Mouse (Mus musculus): ENCODE data around the gene Pdpr.

DNA sequence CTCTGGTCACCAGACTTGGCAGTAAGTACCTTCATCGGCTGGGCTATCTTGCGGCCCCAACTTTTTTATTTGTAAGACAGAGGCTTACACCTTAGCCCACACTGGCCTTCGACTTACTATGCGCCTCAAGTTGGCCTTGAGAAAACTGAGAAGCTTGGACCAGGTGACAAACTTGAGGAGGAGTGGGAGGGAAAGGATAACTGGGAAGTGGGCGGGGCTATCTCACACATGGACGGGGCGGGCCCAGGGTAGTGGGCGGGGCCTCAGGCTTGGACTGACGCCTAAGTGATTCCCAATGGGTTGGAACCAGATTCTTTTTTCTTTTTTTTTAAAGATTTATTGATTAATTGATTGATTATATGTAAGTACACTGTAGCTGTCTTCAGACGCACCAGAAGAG is 27.0 kb upstream of the Pdpr start:
- TF ChIP-seq CTCF (IDR thresholded peaks at IDR 0.05; ENCODE audit: insufficient read depth, low read depth, low read length) (no peak), POLR2A (IDR thresholded peaks at IDR 0.05; ENCODE audit: insufficient read depth, low read depth, low read length) (no peak)
